Mouse (Mus musculus) embryonic facial prominence, embryonic 15.5 days (tissue): ENCODE measurements around the gene Gm20532. TPM values are rescaled to one million over a fixed set of nuclear protein-coding genes. Genes with fewer than 3 reads are reported as not detected.

Source experiments
- ATAC-seq: fragments of 200-750 bp; cut with Nextera tagmentation; 2 replicates; pipeline ENCODE4 v1.8.0; 2017; ENCODE audit warnings: low read depth, moderate TSS enrichment; ENCODE audit not compliant: insufficient number of reproducible peaks, low FRiP score, low TSS enrichment
- H3K27ac ChIP-seq: fragments of 300-500 bp; sonication (generic); replicated peaks from 2 replicates; pipeline ENCODE4 v1.5.1; 2015; ENCODE audit warnings: mild to moderate bottlenecking, inconsistent platforms
- H3K27me3 ChIP-seq: fragments of 300-500 bp; sonication (generic); 2 replicates; pipeline ENCODE4 v1.6.1; 2015; ENCODE audit warnings: inconsistent platforms
- H3K36me3 ChIP-seq: fragments of 300-500 bp; sonication (generic); 2 replicates; pipeline ENCODE4 v1.6.1; 2015; ENCODE audit warnings: mild to moderate bottlenecking, inconsistent platforms
- H3K4me1 ChIP-seq: fragments of 300-500 bp; sonication (generic); 2 replicates; pipeline ENCODE4 v1.6.1; 2015; ENCODE audit warnings: inconsistent platforms
- H3K4me2 ChIP-seq: fragments of 300-500 bp; sonication (generic); replicated peaks from 2 replicates; pipeline ENCODE4 v1.6.1; 2015; ENCODE audit warnings: mild to moderate bottlenecking, inconsistent platforms
- H3K4me3 ChIP-seq: fragments of 300-500 bp; sonication (generic); replicated peaks from 2 replicates; pipeline ENCODE4 v1.5.1; 2015; ENCODE audit warnings: mild to moderate bottlenecking, inconsistent platforms
- H3K9ac ChIP-seq: fragments of 300-500 bp; sonication (generic); 2 replicates; pipeline ENCODE4 v1.6.1; 2015; ENCODE audit warnings: inconsistent platforms
- H3K9me3 ChIP-seq: fragments of 300-500 bp; sonication (generic); replicated peaks from 2 replicates; pipeline ENCODE4 v1.6.1; 2016; ENCODE audit warnings: inconsistent platforms
- WGBS: fragments of 180-500 bp; shearing (Covaris S2); methylation state at CpG from one replicate; pipeline ENCODE4 v1.1.7; 2015; 5-methylcytosine and 5-hydroxymethylcytosine counted together
- polyA plus RNA-seq: library from polyadenylated mRNA; unstranded; fragments of >200 nt; fragmentation: Nextera tagmentation; extraction: Ambion mirVana; gene quantifications from 2 replicates; pipeline ENCODE4 v1.2.1, GENCODE M21; 2015

The Gm20532 gene
- polyA plus RNA-seq, 1 experiment from 2014 or later, result not detected

GRCm38 (mm10) chr2:26551446-26551845 lies 35.0 kb upstream of the Gm20532 start:
- 51% methylated on average over 8 of the region's 8 CpGs for WGBS
- Histone ChIP-seq H3K9ac (no peak overlapping the region), H3K27ac (peak overlapping the region; percentile 71)

GRCm38 (mm10) chr2:26552066-26552465 lies 34.4 kb upstream of the Gm20532 start:
- Histone ChIP-seq H3K9ac (no peak overlapping the region), H3K4me1 (peaks cover 85% of the 10 kb centered on the region), H3K27ac (peak overlapping the region; percentile 71), H3K27me3 (no peaks in the 10 kb centered on the region), H3K4me3 (no peak overlapping the region), H3K36me3 (no peaks in the 10 kb centered on the region), H3K4me2 (no peak overlapping the region), H3K9me3 (no peaks in the 10 kb centered on the region)
- ATAC-seq, result no peak
- 80% methylated on average over 2 of the region's 2 CpGs for WGBS

More at GRCm38 (mm10) chr2:26551446-26551845, 35.0 kb upstream of the Gm20532 start:
- no peak overlapping the region for H3K4me3 ChIP-seq
- H3K4me2 ChIP-seq, result no peak overlapping the region
- H3K36me3 ChIP-seq, result no peaks in the 10 kb centered on the region
- no peaks in the 10 kb centered on the region for H3K9me3 ChIP-seq
- no peaks in the 10 kb centered on the region for H3K27me3 ChIP-seq
- H3K4me1 ChIP-seq, result peaks cover 79% of the 10 kb centered on the region
- no peak for ATAC-seq

- no peaks in the 10 kb centered on the region for H3K9me3 ChIP-seq
- H3K27me3 ChIP-seq, result no peaks in the 10 kb centered on the region
- no peak overlapping the region for H3K4me2 ChIP-seq
- peak overlapping the region; percentile 71 for H3K27ac ChIP-seq
- 53% methylated on average over 9 of the region's 9 CpGs for WGBS
- H3K4me3 ChIP-seq, result no peak overlapping the region
- no peak for ATAC-seq
- peaks cover 68% of the 10 kb centered on the region for H3K4me1 ChIP-seq
- H3K36me3 ChIP-seq, result no peaks in the 10 kb centered on the region
- H3K9ac ChIP-seq, result no peak overlapping the region
Observed at GRCm38 (mm10) chr2:26553904-26554303, 32.5 kb upstream of the Gm20532 start.

- Histone ChIP-seq H3K4me2 (no peak overlapping the region), H3K4me3 (no peak overlapping the region), H3K27ac (no peak overlapping the region), H3K9ac (no peak overlapping the region), H3K36me3 (no peaks in the 10 kb centered on the region), H3K27me3 (no peaks in the 10 kb centered on the region), H3K4me1 (peaks cover 62% of the 10 kb centered on the region), H3K9me3 (no peaks in the 10 kb centered on the region)
- ATAC-seq, result no peak
- 64% methylated on average over 4 of the region's 4 CpGs for WGBS
Observed at GRCm38 (mm10) chr2:26555076-26555475, 31.4 kb upstream of the Gm20532 start.

GRCm38 (mm10) chr2:26556535-26556993 lies 29.9 kb upstream of the Gm20532 start:
- Histone ChIP-seq H3K27ac (peak overlapping the region; percentile 36), H3K4me1 (peaks cover 52% of the 10 kb centered on the region)
- WGBS, result 47% methylated on average over 4 of the region's 4 CpGs

GRCm38 (mm10) chr2:26560506-26560905 lies 25.9 kb upstream of the Gm20532 start:
- no peaks in the 10 kb centered on the region for H3K27me3 ChIP-seq
- H3K27ac ChIP-seq, result no peak overlapping the region
- no peak overlapping the region for H3K9ac ChIP-seq
- H3K4me2 ChIP-seq, result no peak overlapping the region
- no peaks in the 10 kb centered on the region for H3K9me3 ChIP-seq
- peaks cover 21% of the 10 kb centered on the region for H3K4me1 ChIP-seq
- H3K36me3 ChIP-seq, result no peaks in the 10 kb centered on the region
- no peak overlapping the region for H3K4me3 ChIP-seq
- 78% methylated on average over 5 of the region's 5 CpGs for WGBS
- ATAC-seq, result no peak

More at GRCm38 (mm10) chr2:26556535-26556993, 29.9 kb upstream of the Gm20532 start:
- H3K4me2 ChIP-seq, result no peak overlapping the region
- no peak overlapping the region; the same call in 1 of the 2 replicates for H3K9ac ChIP-seq
- H3K36me3 ChIP-seq, result no peaks in the 10 kb centered on the region
- H3K4me3 ChIP-seq, result no peak overlapping the region
- H3K9me3 ChIP-seq, result no peaks in the 10 kb centered on the region
- H3K27me3 ChIP-seq, result no peaks in the 10 kb centered on the region
- ATAC-seq, result no peak

- H3K27ac ChIP-seq, result no peak overlapping the region
- no peaks in the 10 kb centered on the region for H3K9me3 ChIP-seq
- WGBS, result 43% methylated on average over 6 of the region's 6 CpGs
- no peak overlapping the region for H3K4me3 ChIP-seq
- H3K27me3 ChIP-seq, result no peaks in the 10 kb centered on the region
- H3K36me3 ChIP-seq, result no peaks in the 10 kb centered on the region
- H3K4me1 ChIP-seq, result peaks cover 14% of the 10 kb centered on the region
- no peak overlapping the region for H3K4me2 ChIP-seq
- ATAC-seq, result peak; percentile 47
- H3K9ac ChIP-seq, result no peak overlapping the region
Observed at GRCm38 (mm10) chr2:26561351-26562016, 25.0 kb upstream of the Gm20532 start.

- no peaks in the 10 kb centered on the region for H3K36me3 ChIP-seq
- 0 out of 2 replicates have a peak, but pooled peaks cover 5% of the 10 kb centered on the region for H3K4me1 ChIP-seq
- no peak overlapping the region for H3K27ac ChIP-seq
- WGBS, result 15% methylated on average over 4 of the region's 4 CpGs
- no peak overlapping the region for H3K4me3 ChIP-seq
- no peak overlapping the region for H3K4me2 ChIP-seq
- no peak overlapping the region for H3K9ac ChIP-seq
- no peak for ATAC-seq
- H3K9me3 ChIP-seq, result no peaks in the 10 kb centered on the region
- H3K27me3 ChIP-seq, result no peaks in the 10 kb centered on the region
Observed at GRCm38 (mm10) chr2:26566221-26566620, 20.2 kb upstream of the Gm20532 start.

- no peak overlapping the region for H3K4me2 ChIP-seq
- no peak overlapping the region for H3K4me3 ChIP-seq
- peaks cover 13% of the 10 kb centered on the region; the same call in 1 of the 2 replicates for H3K4me1 ChIP-seq
- no peaks in the 10 kb centered on the region for H3K9me3 ChIP-seq
- WGBS, result 6% methylated on average over 3 of the region's 3 CpGs
- no peak for ATAC-seq
- no peaks in the 10 kb centered on the region for H3K27me3 ChIP-seq
- no peak overlapping the region for H3K27ac ChIP-seq
- H3K36me3 ChIP-seq, result no peaks in the 10 kb centered on the region
- no peak overlapping the region for H3K9ac ChIP-seq
Observed at GRCm38 (mm10) chr2:26570034-26570433, 16.4 kb upstream of the Gm20532 start.

GRCm38 (mm10) chr2:26571400-26571799 lies 15.0 kb upstream of the Gm20532 start:
- Histone ChIP-seq H3K36me3 (no peaks in the 10 kb centered on the region), H3K9ac (no peak overlapping the region), H3K9me3 (no peaks in the 10 kb centered on the region), H3K27ac (peak overlapping the region; percentile 41; the same call in 1 of the 2 replicates), H3K4me1 (peaks cover 13% of the 10 kb centered on the region; the same call in 1 of the 2 replicates), H3K4me2 (no peak overlapping the region), H3K4me3 (no peak overlapping the region), H3K27me3 (no peaks in the 10 kb centered on the region)
- 76% methylated on average over 9 of the region's 9 CpGs for WGBS
- no peak for ATAC-seq

GRCm38 (mm10) chr2:26571826-26572225 lies 14.6 kb upstream of the Gm20532 start:
- Histone ChIP-seq H3K27me3 (no peaks in the 10 kb centered on the region), H3K4me1 (peaks cover 13% of the 10 kb centered on the region; the same call in 1 of the 2 replicates), H3K27ac (peak overlapping the region; percentile 41; the same call in 1 of the 2 replicates), H3K4me3 (no peak overlapping the region), H3K9ac (no peak overlapping the region), H3K9me3 (no peaks in the 10 kb centered on the region), H3K4me2 (no peak overlapping the region), H3K36me3 (no peaks in the 10 kb centered on the region)
- no peak for ATAC-seq
- 75% methylated on average over 5 of the region's 5 CpGs for WGBS
